Mouse (Mus musculus) small intestine, adult 2 months (tissue): ENCODE data around the gene Itga3.
A peak's percentile ranks its signal among the peaks of the same experiment; 100 is the strongest.

ENCODE experiments used
- CTCF ChIP-seq: fragments of 200-500 bp; IDR thresholded peaks from 2 replicates; pipeline ENCODE4 v1.5.1; 2012; ENCODE audit warnings: low read depth, mild to moderate bottlenecking, control low read depth, inconsistent platforms, low read length, moderate library complexity, mixed read lengths; ENCODE audit not compliant: insufficient replicate concordance, insufficient read length; ENCODE audit errors: extremely low read depth
- POLR2A ChIP-seq: fragments of 200-500 bp; IDR thresholded peaks from 2 replicates; pipeline ENCODE4 v1.6.1; 2012; ENCODE audit warnings: low read depth, mild to moderate bottlenecking, control low read depth, inconsistent platforms, low read length, moderate library complexity

- TF ChIP-seq POLR2A, result no peak
- peak; percentile 93; the same call in 1 of the 2 replicates for TF ChIP-seq CTCF
Measured at GRCm38 (mm10) chr11:95001058-95001457, 75.5 kb downstream of the Itga3 start.
